Comparison of ENCODE assay signal across 9 mouse cellular contexts in the genomic region with DNA sequence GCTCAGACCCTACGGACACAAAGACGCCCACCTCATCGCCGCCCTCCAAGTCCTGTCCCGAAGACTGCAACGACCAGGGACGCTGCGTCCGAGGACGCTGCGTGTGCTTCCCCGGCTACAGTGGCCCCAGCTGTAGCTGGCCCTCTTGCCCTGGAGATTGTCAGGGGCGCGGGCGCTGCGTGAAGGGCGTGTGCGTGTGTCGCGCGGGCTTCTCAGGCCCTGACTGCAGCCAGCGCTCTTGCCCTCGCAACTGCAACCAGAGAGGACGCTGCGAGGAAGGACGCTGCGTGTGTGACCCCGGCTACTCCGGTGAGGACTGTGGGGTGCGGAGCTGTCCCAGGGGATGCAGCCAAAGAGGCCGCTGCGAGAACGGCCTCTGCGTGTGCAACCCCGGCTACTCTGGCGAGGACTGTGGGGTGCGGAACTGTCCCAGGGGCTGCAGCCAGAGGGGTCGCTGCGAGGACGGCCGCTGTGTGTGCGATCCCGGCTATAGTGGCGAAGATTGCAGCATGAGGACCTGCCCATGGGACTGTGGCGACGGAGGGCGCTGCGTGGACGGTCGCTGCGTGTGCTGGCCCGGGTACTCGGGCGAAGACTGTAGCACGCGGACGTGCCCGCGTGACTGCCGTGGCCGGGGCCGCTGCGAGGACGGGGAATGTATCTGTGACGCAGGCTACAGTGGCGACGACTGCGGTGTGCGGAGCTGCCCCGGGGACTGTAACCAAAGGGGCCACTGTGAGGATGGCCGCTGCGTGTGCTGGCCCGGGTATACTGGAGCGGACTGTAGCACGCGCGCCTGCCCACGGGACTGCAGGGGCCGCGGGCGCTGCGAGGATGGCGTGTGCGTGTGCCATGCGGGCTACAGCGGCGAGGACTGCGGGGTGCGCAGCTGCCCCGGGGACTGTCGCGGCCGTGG. TPM values are rescaled to one million over a fixed set of nuclear protein-coding genes. Genes with fewer than 3 reads are reported as not detected.
DNase-seq lines count a peak whose midpoint lies in the region; ATAC-seq and TF ChIP-seq lines count a peak whose summit lies in the region.
"Had no signal": no experiment of that assay in that cellular context is flagged by ENCODE, and none has a peak within 500 bp of the region (broad histone marks: within the 10 kb centered on the region; RNA-seq: fewer than 3 reads in every experiment).

No protein-coding gene starts in this region.

- peaks cover 58% of the 10 kb centered on the region for H3K27me3 ChIP-seq in heart, embryonic 11.5 days (ENCODE audit: control insufficient read depth, insufficient read depth, low read length)
- peaks cover 11% of the 10 kb centered on the region; the same call in 1 of the 2 replicates for H3K27me3 ChIP-seq in G1E (ENCODE audit: insufficient read depth, low read length)
- H3K27me3 ChIP-seq in hindbrain, embryonic 10.5 days (ENCODE audit: insufficient read depth, poor library complexity, severe bottlenecking), result peaks cover 77% of the 10 kb centered on the region
- H3K27me3 ChIP-seq in midbrain, embryonic 11.5 days (ENCODE audit: control insufficient read depth, insufficient read depth, low read length), result peaks cover 45% of the 10 kb centered on the region

- 0 out of 2 replicates have a peak overlapping the region, but pooled peaks have one; percentile 46 for H3K9ac ChIP-seq in heart, embryonic 11.5 days (ENCODE audit: low read depth, low read length)
- peak overlapping the region; percentile 45 for H3K9ac ChIP-seq in midbrain, embryonic 11.5 days (ENCODE audit: low read length)

- H3K27ac ChIP-seq in heart, embryonic 11.5 days (ENCODE audit: low read depth, low read length), result no peak overlapping the region
- H3K27ac ChIP-seq in hindbrain, embryonic 10.5 days, result peak overlapping the region; percentile 56; the same call in 1 of the 2 replicates
- H3K27ac ChIP-seq in midbrain, embryonic 11.5 days (ENCODE audit: low read depth, low read length), result no peak overlapping the region
- H3K27ac ChIP-seq: macrophage had no signal

- H3K9me3 ChIP-seq in heart, embryonic 11.5 days (replicated peaks; ENCODE audit: control insufficient read depth, low read length), result no peaks in the 10 kb centered on the region
- peaks cover 11% of the 10 kb centered on the region; the same call in 1 of the 2 replicates for H3K9me3 ChIP-seq in G1E (replicated peaks)
- no peaks in the 10 kb centered on the region for H3K9me3 ChIP-seq in hindbrain, embryonic 10.5 days
- no peaks in the 10 kb centered on the region for H3K9me3 ChIP-seq in midbrain, embryonic 11.5 days (ENCODE audit: control insufficient read depth, low read length)

- TF ChIP-seq CTCF in G1E (IDR thresholded peaks at IDR 0.05; ENCODE audit: low read depth, low read length), result no peak

- intact Hi-C loops in heart, postnatal 14 days (cut with DNase I), result no loop called here

- WGBS in heart, embryonic 11.5 days (ENCODE audit: insufficient replicate concordance), result 9% methylated on average over 93 of the region's 93 CpGs
- WGBS in hindbrain, embryonic 10.5 days, result 8% methylated on average over 93 of the region's 93 CpGs
- WGBS in midbrain, embryonic 11.5 days, result 9% methylated on average over 93 of the region's 93 CpGs

- no peak for DNase-seq in heart, postnatal 14 days
- no peak for DNase-seq in G1E (ENCODE audit: low spot score)
- DNase-seq in hindbrain, embryonic 10.5 days (ENCODE audit: low spot score), result peak; percentile 55
- DNase-seq in midbrain, embryonic 11.5 days (ENCODE audit: low spot score, missing footprints), result peak; percentile 93
- no peak for DNase-seq in right cerebral cortex, postnatal 10 days (ENCODE audit: low spot score in 2 of 2)
- DNase-seq in gastrocnemius, postnatal 4 days (ENCODE audit: low spot score in 2 of 2), result no peak

- peak overlapping the region; percentile 74 for H3K4me2 ChIP-seq in heart, embryonic 11.5 days
- peak overlapping the region; percentile 65 for H3K4me2 ChIP-seq in midbrain, embryonic 11.5 days

- peak overlapping the region; percentile 41 for H3K4me3 ChIP-seq in heart, embryonic 11.5 days (ENCODE audit: low read depth, low read length)
- H3K4me3 ChIP-seq in G1E (ENCODE audit: low read depth, low read length), result peak overlapping the region; percentile 31
- H3K4me3 ChIP-seq in hindbrain, embryonic 10.5 days, result peak overlapping the region; percentile 51
- H3K4me3 ChIP-seq in midbrain, embryonic 11.5 days (ENCODE audit: low read depth, low read length), result peak overlapping the region; percentile 34

- ATAC-seq in heart, embryonic 11.5 days (replicated peaks; ENCODE audit: insufficient number of reproducible peaks, low FRiP score, low TSS enrichment), result no peak
- ATAC-seq in G1E (ENCODE audit: extremely low read depth, insufficient number of reproducible peaks, low FRiP score, poor library complexity, severe bottlenecking), result no peak
- ATAC-seq in midbrain, embryonic 11.5 days (ENCODE audit: low FRiP score), result peak; percentile 52
- no peak for ATAC-seq in erythroblast, adult 5-6 weeks (replicated peaks; ENCODE audit: low FRiP score, poor library complexity, severe bottlenecking)

- H3K4me1 ChIP-seq in heart, embryonic 11.5 days (ENCODE audit: control insufficient read depth, insufficient read depth, low read length), result peaks cover 20% of the 10 kb centered on the region
- no peaks in the 10 kb centered on the region; the same call in 1 of the 2 replicates for H3K4me1 ChIP-seq in G1E (ENCODE audit: insufficient read depth, low read depth, low read length)
- H3K4me1 ChIP-seq in hindbrain, embryonic 10.5 days (replicated peaks), result peaks cover 19% of the 10 kb centered on the region
- H3K4me1 ChIP-seq in midbrain, embryonic 11.5 days (ENCODE audit: control insufficient read depth, insufficient read depth, low read length), result peaks cover 10% of the 10 kb centered on the region

- H3K36me3 ChIP-seq in heart, embryonic 11.5 days (ENCODE audit: control insufficient read depth, insufficient read depth, low read length), result no peaks in the 10 kb centered on the region
- no peaks in the 10 kb centered on the region for H3K36me3 ChIP-seq in G1E (replicated peaks)
- no peaks in the 10 kb centered on the region for H3K36me3 ChIP-seq in hindbrain, embryonic 10.5 days
- no peaks in the 10 kb centered on the region for H3K36me3 ChIP-seq in midbrain, embryonic 11.5 days (ENCODE audit: control insufficient read depth, insufficient read depth, low read length)

RNA-seq across cellular contexts. Expression of gene Tnxb, which starts 1.1 kb away (rescaled TPM):
- 0.24 and 0.27 TPM in 2 replicates for polyA plus RNA-seq in heart, embryonic 11.5 days (2014; fragmentation: Nextera tagmentation; extraction: Ambion mirVana)
- 10 to 100 TPM; 48.6 to 56.7 TPM for total RNA-seq in heart, postnatal 14 days (2021)
- total RNA-seq in G1E (2014; fragmentation: Nextera tagmentation) (0.08 TPM in 1 of 2 replicates, not detected in the other), G1E (2017) (under 0.01 and 0.06 TPM in 2 replicates)
- not detected in 2 replicates for polyA plus RNA-seq in G1E (2012)
- 0.01 and 0.02 TPM in 2 replicates for polyA plus RNA-seq in hindbrain, embryonic 10.5 days (2016; fragmentation: Nextera tagmentation; extraction: Ambion mirVana)
- 0.03 and 0.05 TPM in 2 replicates for polyA plus RNA-seq in midbrain, embryonic 11.5 days (2014; fragmentation: Nextera tagmentation; extraction: Ambion mirVana)
- not detected in 2 replicates for total RNA-seq in erythroblast, adult 5-6 weeks (2015; ENCODE audit: low replicate concordance)
- total RNA-seq in erythroblast, adult 5-6 weeks (2017; ENCODE audit: low replicate concordance), result not detected in 2 replicates
- 100 to 1,000 TPM; 197 to 232 TPM for total RNA-seq in gastrocnemius, postnatal 4 days (2021)
- polyA plus RNA-seq: macrophage had no signal

RNA-seq across cellular contexts. Expression of gene Atf6b, which starts 24.5 kb away (rescaled TPM):
- polyA plus RNA-seq in heart, embryonic 11.5 days (2014; fragmentation: Nextera tagmentation; extraction: Ambion mirVana), result 41.0 and 49.8 TPM in 2 replicates
- 10 to 100 TPM; 18.0 to 19.0 TPM for total RNA-seq in heart, postnatal 14 days (2021)
- total RNA-seq in G1E (2014; fragmentation: Nextera tagmentation) (20.5 and 23.0 TPM in 2 replicates), G1E (2017) (7.8 and 9.2 TPM in 2 replicates)
- polyA plus RNA-seq in G1E (2012), result 89.0 and 103 TPM in 2 replicates
- 111 and 118 TPM in 2 replicates for polyA plus RNA-seq in hindbrain, embryonic 10.5 days (2016; fragmentation: Nextera tagmentation; extraction: Ambion mirVana)
- 68.2 and 77.6 TPM in 2 replicates for polyA plus RNA-seq in midbrain, embryonic 11.5 days (2014; fragmentation: Nextera tagmentation; extraction: Ambion mirVana)
- total RNA-seq in erythroblast, adult 5-6 weeks (2015; ENCODE audit: low replicate concordance), result 4.2 and 6.9 TPM in 2 replicates
- total RNA-seq in erythroblast, adult 5-6 weeks (2017; ENCODE audit: low replicate concordance), result 4.0 and 6.1 TPM in 2 replicates
- total RNA-seq in gastrocnemius, postnatal 4 days (2021), result 10 to 100 TPM; 20.1 to 22.5 TPM

RNA-seq across cellular contexts. Expression of gene Fkbpl, which starts 26.8 kb away (rescaled TPM):
- 10.9 and 11.4 TPM in 2 replicates for polyA plus RNA-seq in heart, embryonic 11.5 days (2014; fragmentation: Nextera tagmentation; extraction: Ambion mirVana)
- 1 to 10 TPM; 8.2 to 8.3 TPM for total RNA-seq in heart, postnatal 14 days (2021)
- 1.6 and 4.7 TPM in 2 replicates for total RNA-seq in G1E (2014; fragmentation: Nextera tagmentation)
- 11.9 and 22.1 TPM in 2 replicates for total RNA-seq in G1E (2017)
- 6.5 and 7.8 TPM in 2 replicates for polyA plus RNA-seq in G1E (2012)
- 19.4 and 19.6 TPM in 2 replicates for polyA plus RNA-seq in hindbrain, embryonic 10.5 days (2016; fragmentation: Nextera tagmentation; extraction: Ambion mirVana)
- polyA plus RNA-seq in midbrain, embryonic 11.5 days (2014; fragmentation: Nextera tagmentation; extraction: Ambion mirVana), result 14.4 and 15.1 TPM in 2 replicates
- not detected in 2 replicates for total RNA-seq in erythroblast, adult 5-6 weeks (2015; ENCODE audit: low replicate concordance)
- total RNA-seq in erythroblast, adult 5-6 weeks (2017; ENCODE audit: low replicate concordance), result 0.42 and 3.9 TPM in 2 replicates
- 1 to 10 TPM; 8.1 to 8.3 TPM for total RNA-seq in gastrocnemius, postnatal 4 days (2021)

RNA-seq across cellular contexts. Expression of gene Prrt1, which starts 42.1 kb away (rescaled TPM):
- polyA plus RNA-seq in heart, embryonic 11.5 days (2014; fragmentation: Nextera tagmentation; extraction: Ambion mirVana), result not detected in 2 replicates
- total RNA-seq in heart, postnatal 14 days (2021), result 1 to 10 TPM; 1.9 to 3.1 TPM
- total RNA-seq in G1E (2014; fragmentation: Nextera tagmentation) (not detected in 2 replicates), G1E (2017) (not detected in 2 replicates)
- not detected in 2 replicates for polyA plus RNA-seq in G1E (2012)
- polyA plus RNA-seq in hindbrain, embryonic 10.5 days (2016; fragmentation: Nextera tagmentation; extraction: Ambion mirVana), result 0.58 and 1.4 TPM in 2 replicates
- 1.8 and 2.4 TPM in 2 replicates for polyA plus RNA-seq in midbrain, embryonic 11.5 days (2014; fragmentation: Nextera tagmentation; extraction: Ambion mirVana)
- total RNA-seq in erythroblast, adult 5-6 weeks (2015; ENCODE audit: low replicate concordance), result not detected in 2 replicates
- not detected in 2 replicates for total RNA-seq in erythroblast, adult 5-6 weeks (2017; ENCODE audit: low replicate concordance)
- total RNA-seq in gastrocnemius, postnatal 4 days (2021), result under 1 TPM; 0.34 to 0.76 TPM

RNA-seq across cellular contexts. Expression of gene Ppt2, which starts 43.1 kb away (rescaled TPM):
- 31.7 and 34.3 TPM in 2 replicates for polyA plus RNA-seq in heart, embryonic 11.5 days (2014; fragmentation: Nextera tagmentation; extraction: Ambion mirVana)
- total RNA-seq in heart, postnatal 14 days (2021), result 10 to 100 TPM; 42.6 to 43.2 TPM
- total RNA-seq in G1E (2014; fragmentation: Nextera tagmentation) (17.1 and 25.6 TPM in 2 replicates), G1E (2017) (5.5 and 5.8 TPM in 2 replicates)
- 30.8 and 35.1 TPM in 2 replicates for polyA plus RNA-seq in G1E (2012)
- polyA plus RNA-seq in hindbrain, embryonic 10.5 days (2016; fragmentation: Nextera tagmentation; extraction: Ambion mirVana), result 22.7 and 28.7 TPM in 2 replicates
- polyA plus RNA-seq in midbrain, embryonic 11.5 days (2014; fragmentation: Nextera tagmentation; extraction: Ambion mirVana), result 25.8 and 26.4 TPM in 2 replicates
- total RNA-seq in erythroblast, adult 5-6 weeks (2015; ENCODE audit: low replicate concordance), result 13.6 and 21.3 TPM in 2 replicates
- 2.9 and 3.3 TPM in 2 replicates for total RNA-seq in erythroblast, adult 5-6 weeks (2017; ENCODE audit: low replicate concordance)
- 10 to 100 TPM; 35.9 to 44.8 TPM for total RNA-seq in gastrocnemius, postnatal 4 days (2021)

Comparison
In these comparisons a context has a peak if more than half of its experiments do, and no peak if none do; other contexts are left out.
1. DNase-seq: peak in hindbrain, embryonic 10.5 days (single experiment) and midbrain, embryonic 11.5 days (single experiment); none in heart, postnatal 14 days (0 of 2), G1E (single experiment), right cerebral cortex, postnatal 10 days (0 of 2) and gastrocnemius, postnatal 4 days (0 of 2).
2. RNA of gene Tnxb, which starts 1.1 kb away (total RNA-seq): 197 to 232 TPM in gastrocnemius, postnatal 4 days and 48.6 to 56.7 TPM in heart, postnatal 14 days; under 0.01 to 0.08 TPM in G1E and not detected in erythroblast, adult 5-6 weeks; every median in the first group is over 10 times any median in the second.
3. Peak in every context shown above with its lines, with median percentiles within 50 percentile points of each other: H3K4me3 ChIP-seq.